Mouse (Mus musculus): ENCODE results near the gene Il17re. TPM values are rescaled to one million over a fixed set of nuclear protein-coding genes. Genes with fewer than 3 reads are reported as not detected.

Gene Il17re
- total RNA-seq, 2 experiments from 2014 or later: 0.55 to 0.66 TPM

DNA sequence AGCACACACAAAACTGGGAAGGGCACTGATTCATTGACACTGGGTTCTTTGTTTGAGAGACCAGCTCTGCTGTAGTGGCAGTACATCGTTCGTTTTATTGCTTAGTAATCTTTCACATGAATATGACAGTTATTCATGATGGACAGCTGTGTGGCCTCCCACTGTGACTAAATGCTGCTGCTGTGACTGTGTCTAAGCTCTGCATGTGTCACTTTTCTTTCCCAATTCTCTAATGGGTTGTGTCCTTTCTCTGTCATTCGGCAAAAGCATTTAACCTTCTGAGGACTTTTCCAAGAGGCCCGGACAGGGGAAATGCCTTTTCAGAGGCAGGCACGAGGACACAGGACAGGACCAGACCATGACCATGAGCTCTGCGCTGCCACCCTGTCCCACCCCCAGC lies 55.7 kb downstream of the Il17re start:
- intact Hi-C loops (cut with DNase I): loop anchor here (10.0 kb wide), 1 partner anchor 191 kb away; no protein-coding TSS in a partner anchor

DNA sequence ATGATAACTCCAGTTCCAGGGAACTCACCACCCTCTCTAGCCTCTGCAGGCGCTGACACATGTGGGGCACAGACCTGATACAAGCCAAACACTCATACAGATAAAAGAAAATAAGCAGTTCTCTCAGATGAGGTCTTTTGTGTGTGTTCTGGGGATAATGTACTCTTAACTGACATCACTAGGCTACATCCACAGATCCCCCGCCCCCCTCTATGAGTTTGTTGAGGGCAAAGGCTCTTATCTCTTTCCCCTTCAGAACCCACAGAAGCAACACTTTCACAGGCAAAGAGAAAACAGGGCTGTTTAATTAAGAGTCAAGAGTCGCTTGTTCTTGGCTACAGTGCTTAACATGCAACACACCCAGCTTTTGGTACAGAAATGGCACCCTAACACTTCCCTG lies 56.3 kb downstream of the Il17re start:
- no peak for DNase-seq (ENCODE audit: extremely low spot score in 1 of 2, low spot score in 2 of 2)
- intact Hi-C loops (cut with DNase I): loop anchor here (10.0 kb wide), 1 partner anchor 190 kb away; no protein-coding TSS in a partner anchor

More for the DNA sequence above, 55.7 kb downstream of the Il17re start:
- DNase-seq (ENCODE audit: extremely low spot score in 1 of 2, low spot score in 2 of 2): no peak

DNA sequence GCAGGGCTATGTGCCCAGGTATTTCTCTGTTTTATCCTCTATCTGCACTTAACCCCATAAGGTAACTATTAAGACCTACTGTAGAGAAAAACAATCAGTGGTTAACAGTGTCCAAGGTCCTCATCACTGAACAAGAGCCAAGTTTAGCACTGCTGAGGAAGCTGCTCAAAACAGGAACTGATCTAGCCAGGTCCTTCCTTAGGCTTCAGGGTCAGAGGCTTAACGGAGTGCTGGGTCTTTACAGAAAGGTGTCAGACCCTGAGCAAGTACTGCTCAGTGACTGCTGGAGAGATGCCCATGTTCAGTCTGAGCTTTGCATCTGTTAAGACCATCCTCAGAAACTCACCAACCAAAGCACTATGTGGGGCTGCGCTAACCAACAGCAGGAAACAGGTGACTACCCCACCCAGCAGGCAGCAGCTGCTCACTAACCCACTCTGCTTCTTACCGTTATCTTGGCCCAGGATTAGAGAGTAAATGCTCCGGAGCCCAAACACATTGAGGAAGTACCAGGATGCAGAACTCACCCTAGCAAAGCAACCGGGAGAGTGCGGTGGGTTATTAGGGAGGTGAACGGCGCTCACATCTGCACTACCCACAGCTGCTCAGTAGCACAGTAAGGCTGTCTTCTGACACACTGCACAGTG lies 59.3 kb downstream of the Il17re start:
- no peak for DNase-seq (ENCODE audit: extremely low spot score in 1 of 2, low spot score in 2 of 2)
- intact Hi-C loops (cut with DNase I): loop anchor here (10.0 kb wide), 1 partner anchor 187 kb away; no protein-coding TSS in a partner anchor

Small RNAs within 50 kb of the gene (microRNA-seq; reads per million reads assigned to microRNA genes)
- gene Gm24387: not detected

Other genes with a start within 250 kb of the Il17re start
- gene Mtmr14, start 220.6 kb upstream of the Il17re start, total RNA-seq (2021): 10 to 100 TPM; 24.8 to 26.2 TPM
- 10 to 100 TPM; 21.0 to 22.3 TPM for gene Cpne9, start 176.2 kb upstream of the Il17re start, total RNA-seq (2021)
- gene Brpf1, start 151.3 kb upstream of the Il17re start, total RNA-seq (2021): 10 to 100 TPM; 24.7 TPM
- 1 to 10 TPM; 5.5 to 6.4 TPM for gene Ogg1, start 131.5 kb upstream of the Il17re start, total RNA-seq (2021)
- 100 to 1,000 TPM; 107 to 112 TPM for gene Camk1, start 114.5 kb upstream of the Il17re start, total RNA-seq (2021)
- 10 to 100 TPM; 50.5 to 52.5 TPM for gene Tada3, start 80.6 kb upstream of the Il17re start, total RNA-seq (2021)
- gene Arpc4, start 80.4 kb upstream of the Il17re start, total RNA-seq (2021): 100 to 1,000 TPM; 318 to 324 TPM
- 1 to 10 TPM; 6.1 to 8.1 TPM for gene Ttll3, start 69.2 kb upstream of the Il17re start, total RNA-seq (2021)
- gene Rpusd3, start 39.1 kb upstream of the Il17re start, total RNA-seq (2021): 10 to 100 TPM; 15.8 to 19.8 TPM
- gene Cidec, start 22.7 kb upstream of the Il17re start, total RNA-seq (2021): not detected
- gene Jagn1, start 15.9 kb upstream of the Il17re start, total RNA-seq (2021): 10 to 100 TPM; 42.7 to 44.8 TPM
- 1 to 10 TPM; 2.5 to 3.2 TPM for gene Il17rc, start 12.9 kb downstream of the Il17re start, total RNA-seq (2021)
- gene Creld1, start 24.8 kb downstream of the Il17re start, total RNA-seq (2021): 10 to 100 TPM; 87.4 to 88.4 TPM
- 10 to 100 TPM; 34.1 to 36.0 TPM for gene Prrt3, start 43.4 kb downstream of the Il17re start, total RNA-seq (2021)
- 10 to 100 TPM; 78.8 to 79.2 TPM for gene Emc3, start 73.2 kb downstream of the Il17re start, total RNA-seq (2021)
- gene Fancd2, start 73.2 kb downstream of the Il17re start, total RNA-seq (2021): 1 to 10 TPM; 3.3 to 3.6 TPM
- not detected for gene Fancd2os, start 142.2 kb downstream of the Il17re start, total RNA-seq (2021)
- gene Brk1, start 146.3 kb downstream of the Il17re start, total RNA-seq (2021): 100 to 1,000 TPM; 210 to 211 TPM
- gene Vhl, start 165.5 kb downstream of the Il17re start, total RNA-seq (2021): 10 to 100 TPM; 45.1 to 49.9 TPM
- 10 to 100 TPM; 13.0 to 14.2 TPM for gene Irak2, start 180.0 kb downstream of the Il17re start, total RNA-seq (2021)
- 10 to 100 TPM; 79.2 to 90.2 TPM for gene Tatdn2, start 238.6 kb downstream of the Il17re start, total RNA-seq (2021)

Measured in left cerebral cortex, postnatal 10 days (tissue).